In the genomic region with DNA sequence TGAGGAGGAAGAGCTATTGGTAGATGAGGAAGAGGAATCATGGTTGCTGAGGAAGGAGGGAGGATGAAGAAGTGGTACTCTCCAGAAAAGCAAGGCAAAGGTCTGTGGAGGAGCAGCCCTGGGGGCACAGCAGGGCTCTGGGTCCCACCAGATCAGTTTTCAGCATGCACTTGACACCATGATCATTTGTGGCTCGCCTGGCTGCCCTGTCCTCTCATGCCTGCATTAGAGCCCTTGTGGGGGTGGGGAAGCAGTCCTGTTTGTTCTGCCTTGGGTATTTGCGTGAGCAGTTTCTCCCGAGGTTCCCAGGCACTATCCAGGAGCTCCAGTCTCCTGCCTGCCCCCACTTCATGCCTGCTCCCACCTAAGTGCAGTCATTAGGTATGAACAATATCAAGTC, we compare ENCODE assay signal across 21 mouse cellular contexts. TPM values are rescaled to one million over a fixed set of nuclear protein-coding genes. Genes with fewer than 3 reads are reported as not detected.
"Had no signal": no experiment of that assay in that cellular context is flagged by ENCODE, and none has a peak within 500 bp of the region (broad histone marks: within the 10 kb centered on the region; RNA-seq: fewer than 3 reads in every experiment).

No protein-coding gene starts in this region.

- H3K9ac ChIP-seq: lung, embryonic 15.5 days; midbrain, embryonic 13.5 days; midbrain, embryonic 15.5 days; neural tube, embryonic 12.5 days; stomach, embryonic 15.5 days had no signal

- DNase-seq: lung, adult 2 months; lung, postnatal 14 days; lung, postnatal 36 days; right cerebral cortex, postnatal 14 days; thymus, adult 2 months; thymus, postnatal 25 days; thymus, postnatal 4 days had no signal

- ATAC-seq: lung, postnatal 0 days; midbrain, embryonic 13.5 days; midbrain, embryonic 15.5 days had no signal

- H3K27me3 ChIP-seq: lung, embryonic 15.5 days; midbrain, embryonic 13.5 days; midbrain, embryonic 15.5 days; neural tube, embryonic 12.5 days; stomach, embryonic 15.5 days had no signal

- H3K36me3 ChIP-seq: lung, embryonic 15.5 days; midbrain, embryonic 13.5 days; midbrain, embryonic 15.5 days; neural tube, embryonic 12.5 days; stomach, embryonic 15.5 days had no signal

- H3K9me3 ChIP-seq: lung, embryonic 15.5 days; megakaryocyte, embryonic 14.5 days; midbrain, embryonic 13.5 days; midbrain, embryonic 15.5 days; neural tube, embryonic 12.5 days; stomach, embryonic 15.5 days had no signal

- H3K27ac ChIP-seq: lung, embryonic 15.5 days; macrophage; midbrain, embryonic 13.5 days; midbrain, embryonic 15.5 days; neural tube, embryonic 12.5 days; stomach, embryonic 15.5 days; stomach, postnatal 0 days had no signal

- H3K4me3 ChIP-seq: lung, embryonic 15.5 days; megakaryocyte, embryonic 14.5 days; midbrain, embryonic 13.5 days; midbrain, embryonic 15.5 days; neural tube, embryonic 12.5 days; stomach, embryonic 15.5 days had no signal

- H3K4me1 ChIP-seq: lung, embryonic 15.5 days; midbrain, embryonic 13.5 days; midbrain, embryonic 15.5 days; neural tube, embryonic 12.5 days; stomach, embryonic 15.5 days had no signal

- H3K4me2 ChIP-seq: lung, embryonic 15.5 days; midbrain, embryonic 11.5 days; midbrain, embryonic 13.5 days; midbrain, embryonic 15.5 days; neural tube, embryonic 12.5 days; stomach, embryonic 15.5 days had no signal

RNA-seq across cellular contexts. Expression of a gene that starts 5.4 kb away (rescaled TPM):
- polyA plus RNA-seq: lung, adult 2 months; lung, embryonic 15.5 days; lung, postnatal 0 days; macrophage; midbrain, embryonic 11.5 days; midbrain, embryonic 13.5 days; midbrain, embryonic 15.5 days; midbrain, postnatal 0 days; neural tube, embryonic 12.5 days; neural tube, embryonic 14.5 days; spleen, adult 2 months; urinary bladder, adult 2 months had no signal
